Mouse (Mus musculus) inflammation-experienced regulatory T-cells, adult 16 weeks (primary cell): ENCODE data around the gene Pdcd6ip. TPM values are rescaled to one million over a fixed set of nuclear protein-coding genes. Genes with fewer than 3 reads are reported as not detected.

ENCODE experiments used
- polyA plus RNA-seq: library from polyadenylated mRNA; unstranded; fragments of 100-300 nt; shearing (Covaris generic); gene quantifications from one replicate; pipeline ENCODE4 v1.2.1, GENCODE M21; 2017

The Pdcd6ip gene
- 79.7 TPM for polyA plus RNA-seq

DNA sequence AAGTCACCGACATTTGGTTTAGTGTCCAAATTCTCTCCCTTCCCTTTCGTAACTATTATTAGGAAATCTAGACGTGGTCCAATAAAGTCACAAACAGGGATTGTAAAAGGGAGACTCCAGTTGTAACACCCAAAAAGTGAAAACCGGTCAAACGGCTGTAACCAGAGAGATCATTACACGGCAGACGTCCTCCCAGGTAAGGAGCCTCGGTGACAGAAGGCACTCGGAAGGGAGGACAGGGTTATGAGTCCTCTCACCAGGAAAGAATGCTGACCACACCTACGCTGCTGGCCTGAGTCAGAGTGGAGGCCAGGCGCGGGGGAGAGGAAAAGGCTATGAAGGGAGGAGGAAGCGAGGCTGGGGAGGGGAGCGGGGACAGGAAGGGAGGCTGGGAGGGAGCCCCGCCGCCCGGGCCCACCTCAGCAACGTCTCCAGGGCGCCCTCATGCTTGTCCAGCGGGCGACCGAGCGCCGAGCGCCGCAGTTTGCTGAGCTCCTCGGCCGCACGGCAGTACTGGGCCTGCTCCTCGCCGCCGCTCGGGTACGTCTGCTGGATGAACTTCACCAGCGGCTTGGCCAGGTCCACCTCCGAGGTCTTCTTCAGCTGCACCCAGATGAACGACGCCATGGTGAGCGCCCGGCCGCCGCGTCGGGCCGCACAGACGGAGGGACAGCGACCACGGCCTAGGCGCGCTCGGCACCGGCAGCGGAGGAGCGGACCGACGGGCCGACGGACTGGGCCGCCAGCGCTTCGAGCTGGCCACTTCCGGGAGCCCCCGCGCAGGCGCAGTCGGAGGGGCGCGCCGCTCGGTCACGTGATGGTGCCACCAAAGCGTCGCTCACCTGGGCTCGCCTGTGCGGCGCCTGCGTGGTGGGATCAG, at the start of gene Pdcd6ip:
Gene Pdcd6ip (minus strand): TSS at position 779 of the 880 bp plus-strand sequence.

DNA sequence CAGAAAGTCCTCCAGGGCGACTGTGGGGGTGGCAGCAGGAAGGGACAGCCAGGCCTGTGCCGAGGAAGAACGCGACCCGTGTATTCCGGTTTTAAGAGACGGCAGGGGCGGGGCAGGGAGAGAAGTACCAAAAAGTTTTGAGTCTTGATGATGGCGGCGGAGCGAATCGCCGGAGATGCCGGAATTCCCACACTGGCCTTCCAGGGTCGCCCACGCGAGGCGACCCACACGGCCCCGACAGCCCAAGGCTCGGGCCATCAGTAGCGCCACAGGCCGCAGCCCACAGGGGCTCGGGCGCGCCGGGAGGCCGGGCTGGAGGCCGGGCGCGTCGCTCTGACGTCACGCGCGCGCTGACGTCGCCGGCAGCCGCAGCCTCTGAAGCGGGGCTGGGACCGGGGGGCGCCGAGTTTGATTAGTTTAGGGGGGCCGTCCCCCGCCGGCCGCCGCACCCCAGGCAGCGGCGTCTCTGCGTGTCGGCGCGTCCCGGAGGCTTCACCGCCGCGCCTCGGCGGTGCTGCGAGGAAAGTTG, 33.1 kb upstream of the Pdcd6ip start, which contains the start of gene Clasp2:
Gene Clasp2 (plus strand): TSS at position 366 of the 529 bp plus-strand sequence.

Other genes with a start within 250 kb of the Pdcd6ip start
- gene Clasp2, start 33.2 kb upstream of the Pdcd6ip start, polyA plus RNA-seq, result 7.6 TPM
- 12.4 TPM for gene Ubp1, start 222.7 kb upstream of the Pdcd6ip start, polyA plus RNA-seq